Mouse (Mus musculus): ENCODE measurements around the gene Gm8104. TPM values are rescaled to one million over a fixed set of nuclear protein-coding genes. Genes with fewer than 3 reads are reported as not detected.

Gene Gm8104
- not detected in 4 replicates for total RNA-seq (2023; ENCODE audit: inconsistent age)

DNA sequence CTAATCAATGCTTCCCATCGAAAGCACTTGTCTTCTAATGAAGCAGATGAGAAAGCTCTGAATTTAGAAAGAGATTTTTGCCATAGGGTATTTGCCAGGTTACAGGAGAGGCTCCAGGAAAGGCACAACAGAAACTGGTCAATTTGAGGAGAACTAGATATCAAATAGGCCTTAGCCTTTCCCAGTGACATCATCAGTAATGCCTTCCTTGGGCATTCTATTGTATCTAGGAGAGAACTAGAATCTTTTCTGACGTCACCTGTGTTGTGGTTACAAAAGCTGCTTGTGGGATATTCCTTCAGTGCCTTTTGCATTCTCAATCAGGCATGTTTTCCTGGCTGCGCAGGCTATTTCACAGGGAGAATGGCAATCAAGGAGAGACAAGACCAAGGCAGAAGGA lies at the start of gene Gm8104:
Gm8104 (plus strand) TSS at position 301 of the 400 bp plus-strand sequence.

DNA sequence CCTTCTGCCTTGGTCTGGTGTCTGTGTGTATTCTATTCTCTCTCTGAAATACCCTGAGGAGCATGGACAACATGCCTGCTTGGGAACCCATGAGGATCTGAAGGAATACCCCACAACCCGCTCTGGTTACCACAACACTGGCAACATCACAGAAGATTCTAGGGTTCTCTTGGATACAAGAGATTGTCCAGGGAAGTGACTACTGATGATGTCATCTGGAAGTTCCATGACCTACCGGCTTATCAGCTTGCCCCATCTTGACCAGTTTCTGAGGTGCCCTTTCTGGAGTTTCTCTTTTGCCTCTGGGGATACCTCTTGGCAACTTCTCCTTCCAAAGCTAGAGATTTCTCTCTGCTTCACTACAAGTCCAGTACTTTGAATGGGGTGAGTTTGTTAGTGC lies 23.9 kb upstream of the Gm8104 start, which contains the start of gene Gm8094:
Gm8094 (minus strand) TSS at position 101 of the 400 bp plus-strand sequence.

Other genes with a start within 250 kb of the Gm8104 start
- not detected in 4 replicates for gene Gm21977, start 247.1 kb upstream of the Gm8104 start, total RNA-seq (2023; ENCODE audit: inconsistent age)
- gene Gm8082, start 107.0 kb upstream of the Gm8104 start, total RNA-seq (2023; ENCODE audit: inconsistent age), result not detected in 4 replicates
- not detected in 4 replicates for gene Gm10376, start 85.0 kb upstream of the Gm8104 start, total RNA-seq (2023; ENCODE audit: inconsistent age)
- gene Gm8094, start 24.0 kb upstream of the Gm8104 start, total RNA-seq (2023; ENCODE audit: inconsistent age), result not detected in 4 replicates
- gene Gm7233, start 79.3 kb downstream of the Gm8104 start, total RNA-seq (2023; ENCODE audit: inconsistent age), result not detected in 4 replicates
- not detected in 4 replicates for gene Gm8122, start 134.7 kb downstream of the Gm8104 start, total RNA-seq (2023; ENCODE audit: inconsistent age)
- not detected in 4 replicates for gene Gm8126, start 158.0 kb downstream of the Gm8104 start, total RNA-seq (2023; ENCODE audit: inconsistent age)
- not detected in 4 replicates for gene Gm9732, start 174.4 kb downstream of the Gm8104 start, total RNA-seq (2023; ENCODE audit: inconsistent age)
- not detected in 4 replicates for gene Gm8127, start 193.2 kb downstream of the Gm8104 start, total RNA-seq (2023; ENCODE audit: inconsistent age)
- gene 1700001F09Rik, start 247.2 kb downstream of the Gm8104 start, total RNA-seq (2023; ENCODE audit: inconsistent age), result not detected in 4 replicates